Mouse (Mus musculus) intestine, embryonic 15.5 days (tissue): ENCODE measurements at regions not wholly inside any gene's neighbourhood (a gene's known extent, or its start where the extent isn't known, plus 50 kb on each side); places are given as distances from the start of the nearest gene placed in this dataset.

Experiments used
- ATAC-seq: fragments of 200-750 bp; cut with Nextera tagmentation; 2 replicates; pipeline ENCODE4 v1.8.0; 2017; ENCODE audit warnings: moderate TSS enrichment, moderate library complexity
- H3K27ac ChIP-seq: fragments of 300-500 bp; sonication (generic); 2 replicates; pipeline ENCODE4 v1.5.1; 2015; ENCODE audit warnings: mild to moderate bottlenecking, inconsistent platforms
- H3K27me3 ChIP-seq: fragments of 300-500 bp; sonication (generic); replicated peaks from 2 replicates; pipeline ENCODE4 v1.6.1; 2015; ENCODE audit warnings: inconsistent platforms
- H3K36me3 ChIP-seq: fragments of 300-500 bp; sonication (generic); 2 replicates; pipeline ENCODE4 v1.6.1; 2015; ENCODE audit warnings: inconsistent platforms
- H3K4me1 ChIP-seq: fragments of 300-500 bp; sonication (generic); replicated peaks from 2 replicates; pipeline ENCODE4 v1.6.1; 2015; ENCODE audit warnings: inconsistent platforms
- H3K4me2 ChIP-seq: fragments of 300-500 bp; sonication (generic); replicated peaks from 2 replicates; pipeline ENCODE4 v1.6.1; 2015; ENCODE audit warnings: mild to moderate bottlenecking, inconsistent platforms
- H3K4me3 ChIP-seq: fragments of 300-500 bp; sonication (generic); replicated peaks from 2 replicates; pipeline ENCODE4 v1.5.1; 2015; ENCODE audit warnings: inconsistent platforms
- H3K9ac ChIP-seq: fragments of 300-500 bp; sonication (generic); 2 replicates; pipeline ENCODE4 v1.6.1; 2015; ENCODE audit warnings: inconsistent platforms
- H3K9me3 ChIP-seq: fragments of 300-500 bp; sonication (generic); 2 replicates; pipeline ENCODE4 v1.6.1; 2016; ENCODE audit warnings: inconsistent platforms
- WGBS: fragments of 180-500 bp; shearing (Covaris S2); methylation state at CpG from one replicate; pipeline ENCODE4 v1.1.7; 2015; 5-methylcytosine and 5-hydroxymethylcytosine counted together

- no peaks in the 10 kb centered on the region for H3K27me3 ChIP-seq
- H3K9ac ChIP-seq: no peak overlapping the region
- H3K9me3 ChIP-seq: no peaks in the 10 kb centered on the region
- H3K36me3 ChIP-seq: no peaks in the 10 kb centered on the region
- H3K4me2 ChIP-seq: no peak overlapping the region
- ATAC-seq: no peak
- no peaks in the 10 kb centered on the region for H3K4me1 ChIP-seq
- H3K4me3 ChIP-seq: no peak overlapping the region
- no peak overlapping the region for H3K27ac ChIP-seq
- WGBS: 82% methylated on average over 1 of the region's 1 CpGs
These were observed 267.0 kb downstream of the Nedd1 start for GRCm38 (mm10) chr10:92455195-92455594.

- no peak for ATAC-seq
- H3K4me1 ChIP-seq: no peaks in the 10 kb centered on the region
- no peak overlapping the region for H3K4me2 ChIP-seq
- H3K9me3 ChIP-seq: no peaks in the 10 kb centered on the region
- H3K9ac ChIP-seq: no peak overlapping the region
- WGBS: 69% methylated on average over 5 of the region's 5 CpGs
- no peaks in the 10 kb centered on the region for H3K36me3 ChIP-seq
- H3K27ac ChIP-seq: no peak overlapping the region
- no peak overlapping the region for H3K4me3 ChIP-seq
- H3K27me3 ChIP-seq: no peaks in the 10 kb centered on the region
These were observed 268.7 kb downstream of the Nedd1 start for GRCm38 (mm10) chr10:92453550-92453949.

- H3K4me3 ChIP-seq: no peak overlapping the region
- 60% methylated on average over 2 of the region's 2 CpGs for WGBS
- H3K4me2 ChIP-seq: no peak overlapping the region
- H3K27me3 ChIP-seq: no peaks in the 10 kb centered on the region
- H3K9ac ChIP-seq: no peak overlapping the region
- no peaks in the 10 kb centered on the region for H3K9me3 ChIP-seq
- H3K4me1 ChIP-seq: no peaks in the 10 kb centered on the region
- H3K36me3 ChIP-seq: no peaks in the 10 kb centered on the region
- no peak for ATAC-seq
- H3K27ac ChIP-seq: no peak overlapping the region
These were observed 276.3 kb downstream of the Nedd1 start for GRCm38 (mm10) chr10:92445957-92446356.

GRCm38 (mm10) chr10:92438621-92439394 is 283.4 kb downstream of the Nedd1 start:
- Histone ChIP-seq H3K4me2 (no peak overlapping the region), H3K4me3 (no peak overlapping the region), H3K4me1 (no peaks in the 10 kb centered on the region), H3K36me3 (no peaks in the 10 kb centered on the region), H3K9me3 (no peaks in the 10 kb centered on the region), H3K9ac (no peak overlapping the region), H3K27ac (no peak overlapping the region), H3K27me3 (no peaks in the 10 kb centered on the region)
- ATAC-seq: no peak
- 62% methylated on average over 8 of the region's 8 CpGs for WGBS

GRCm38 (mm10) chr10:92429256-92429655 is 293.0 kb downstream of the Nedd1 start:
- no peaks in the 10 kb centered on the region for H3K4me1 ChIP-seq
- H3K27ac ChIP-seq: no peak overlapping the region
- no peak overlapping the region for H3K9ac ChIP-seq
- ATAC-seq: no peak
- WGBS: 56% methylated on average over 7 of the region's 7 CpGs
- no peak overlapping the region for H3K4me2 ChIP-seq
- no peaks in the 10 kb centered on the region for H3K27me3 ChIP-seq
- no peak overlapping the region for H3K4me3 ChIP-seq
- H3K36me3 ChIP-seq: no peaks in the 10 kb centered on the region
- H3K9me3 ChIP-seq: no peaks in the 10 kb centered on the region

- ATAC-seq: no peak
- Histone ChIP-seq H3K4me3 (no peak overlapping the region), H3K36me3 (no peaks in the 10 kb centered on the region), H3K9me3 (no peaks in the 10 kb centered on the region), H3K9ac (no peak overlapping the region), H3K27me3 (no peaks in the 10 kb centered on the region), H3K4me2 (no peak overlapping the region), H3K4me1 (no peaks in the 10 kb centered on the region), H3K27ac (no peak overlapping the region)
- WGBS: 63% methylated on average over 4 of the region's 4 CpGs
These were observed 294.2 kb downstream of the Nedd1 start for GRCm38 (mm10) chr10:92428026-92428425.

GRCm38 (mm10) chr10:92426443-92426842 is 295.8 kb downstream of the Nedd1 start:
- H3K4me1 ChIP-seq: no peaks in the 10 kb centered on the region
- H3K9ac ChIP-seq: no peak overlapping the region
- H3K4me3 ChIP-seq: no peak overlapping the region
- H3K4me2 ChIP-seq: no peak overlapping the region
- no peak for ATAC-seq
- H3K27me3 ChIP-seq: no peaks in the 10 kb centered on the region
- no peaks in the 10 kb centered on the region for H3K36me3 ChIP-seq
- H3K27ac ChIP-seq: no peak overlapping the region
- no peaks in the 10 kb centered on the region for H3K9me3 ChIP-seq
- 86% methylated on average over 6 of the region's 6 CpGs for WGBS

- WGBS: 80% methylated on average over 7 of the region's 7 CpGs
- H3K4me3 ChIP-seq: no peak overlapping the region
- no peak for ATAC-seq
- H3K4me1 ChIP-seq: no peaks in the 10 kb centered on the region
- no peak overlapping the region for H3K9ac ChIP-seq
- no peak overlapping the region for H3K4me2 ChIP-seq
- no peaks in the 10 kb centered on the region for H3K27me3 ChIP-seq
- no peaks in the 10 kb centered on the region for H3K36me3 ChIP-seq
- H3K27ac ChIP-seq: no peak overlapping the region
- no peaks in the 10 kb centered on the region for H3K9me3 ChIP-seq
These were observed 309.5 kb downstream of the Nedd1 start for GRCm38 (mm10) chr10:92412737-92413136.

GRCm38 (mm10) chr10:92410813-92411325 is 311.4 kb downstream of the Nedd1 start:
- no peaks in the 10 kb centered on the region for H3K4me1 ChIP-seq
- H3K4me3 ChIP-seq: no peak overlapping the region
- no peak overlapping the region for H3K9ac ChIP-seq
- no peak overlapping the region for H3K4me2 ChIP-seq
- H3K27ac ChIP-seq: no peak overlapping the region
- 65% methylated on average over 5 of the region's 5 CpGs for WGBS
- H3K27me3 ChIP-seq: no peaks in the 10 kb centered on the region
- ATAC-seq: no peak
- no peaks in the 10 kb centered on the region for H3K36me3 ChIP-seq
- no peaks in the 10 kb centered on the region for H3K9me3 ChIP-seq

- Histone ChIP-seq H3K9me3 (no peaks in the 10 kb centered on the region), H3K36me3 (no peaks in the 10 kb centered on the region), H3K27me3 (no peaks in the 10 kb centered on the region), H3K9ac (no peak overlapping the region), H3K4me1 (no peaks in the 10 kb centered on the region), H3K4me2 (no peak overlapping the region), H3K4me3 (no peak overlapping the region), H3K27ac (no peak overlapping the region)
- WGBS: 79% methylated on average over 15 of the region's 15 CpGs
- no peak for ATAC-seq
These were observed 317.4 kb downstream of the Nedd1 start for GRCm38 (mm10) chr10:92404697-92405293.

GRCm38 (mm10) chr10:92400587-92401090 is 321.6 kb downstream of the Nedd1 start:
- Histone ChIP-seq H3K4me2 (no peak overlapping the region), H3K9me3 (no peaks in the 10 kb centered on the region), H3K36me3 (no peaks in the 10 kb centered on the region), H3K4me1 (no peaks in the 10 kb centered on the region), H3K9ac (no peak overlapping the region), H3K27ac (no peak overlapping the region), H3K4me3 (no peak overlapping the region), H3K27me3 (no peaks in the 10 kb centered on the region)
- WGBS: 81% methylated on average over 5 of the region's 5 CpGs
- ATAC-seq: no peak

GRCm38 (mm10) chr10:92389176-92389732 is 333.0 kb downstream of the Nedd1 start:
- H3K4me1 ChIP-seq: no peaks in the 10 kb centered on the region
- H3K4me3 ChIP-seq: no peak overlapping the region
- no peaks in the 10 kb centered on the region for H3K27me3 ChIP-seq
- WGBS: 66% methylated on average over 7 of the region's 7 CpGs
- no peak overlapping the region for H3K4me2 ChIP-seq
- ATAC-seq: no peak
- no peaks in the 10 kb centered on the region for H3K36me3 ChIP-seq
- no peak overlapping the region for H3K9ac ChIP-seq
- H3K9me3 ChIP-seq: no peaks in the 10 kb centered on the region
- no peak overlapping the region for H3K27ac ChIP-seq
